Mouse (Mus musculus): ENCODE results near the gene Bbs1. TPM values are rescaled to one million over a fixed set of nuclear protein-coding genes. Genes with fewer than 3 reads are reported as not detected.
A peak's percentile ranks its signal among the peaks of the same experiment; 100 is the strongest.

The Bbs1 gene
- total and polyA plus RNA-seq, 3 experiments = 1.2 to 1.9 TPM; not detected in 1

DNA sequence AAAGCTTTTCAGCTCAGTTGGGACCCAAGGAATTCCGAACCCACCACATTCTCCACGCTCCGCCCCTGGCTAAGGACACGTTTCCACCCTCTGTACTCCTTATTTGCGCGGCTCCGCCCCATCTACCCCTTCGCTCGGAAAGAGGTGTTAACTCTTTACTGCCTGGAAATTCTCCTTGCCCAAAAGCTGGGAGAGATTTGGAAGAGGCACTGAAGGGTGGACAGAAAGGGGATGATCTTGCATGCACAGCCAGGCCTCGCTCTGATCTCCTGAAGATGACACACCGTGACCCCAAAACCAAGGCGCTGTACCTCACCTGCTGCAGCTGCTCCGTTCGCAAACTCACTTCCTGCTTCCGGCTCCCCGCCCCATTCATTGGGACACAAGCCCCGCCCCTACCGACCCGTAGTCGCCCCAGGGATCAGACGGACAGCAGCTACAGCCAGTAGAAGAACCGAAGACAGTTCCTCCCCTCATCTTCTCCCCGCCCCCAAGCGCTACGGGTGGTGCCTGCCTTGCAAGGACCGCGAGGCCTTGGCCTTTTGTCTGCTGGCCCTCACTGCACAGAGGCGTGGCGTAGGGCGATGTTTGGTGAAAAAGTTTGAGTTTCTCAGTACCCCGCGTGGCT is 21.6 kb upstream of the Bbs1 start, which contains the start of gene Dpp3 (continued):
- TF ChIP-seq HCFC1 (IDR thresholded peaks at IDR 0.05; ENCODE audit: low read depth, low read length) (peak; percentile 82), TCF12 (IDR thresholded peaks at IDR 0.05; ENCODE audit: low read depth, low read length) (peak; percentile 33; the same call in 1 of the 2 replicates), GATA1 (IDR thresholded peaks at IDR 0.05; ENCODE audit: low read depth, low read length) (no peak)

DNA sequence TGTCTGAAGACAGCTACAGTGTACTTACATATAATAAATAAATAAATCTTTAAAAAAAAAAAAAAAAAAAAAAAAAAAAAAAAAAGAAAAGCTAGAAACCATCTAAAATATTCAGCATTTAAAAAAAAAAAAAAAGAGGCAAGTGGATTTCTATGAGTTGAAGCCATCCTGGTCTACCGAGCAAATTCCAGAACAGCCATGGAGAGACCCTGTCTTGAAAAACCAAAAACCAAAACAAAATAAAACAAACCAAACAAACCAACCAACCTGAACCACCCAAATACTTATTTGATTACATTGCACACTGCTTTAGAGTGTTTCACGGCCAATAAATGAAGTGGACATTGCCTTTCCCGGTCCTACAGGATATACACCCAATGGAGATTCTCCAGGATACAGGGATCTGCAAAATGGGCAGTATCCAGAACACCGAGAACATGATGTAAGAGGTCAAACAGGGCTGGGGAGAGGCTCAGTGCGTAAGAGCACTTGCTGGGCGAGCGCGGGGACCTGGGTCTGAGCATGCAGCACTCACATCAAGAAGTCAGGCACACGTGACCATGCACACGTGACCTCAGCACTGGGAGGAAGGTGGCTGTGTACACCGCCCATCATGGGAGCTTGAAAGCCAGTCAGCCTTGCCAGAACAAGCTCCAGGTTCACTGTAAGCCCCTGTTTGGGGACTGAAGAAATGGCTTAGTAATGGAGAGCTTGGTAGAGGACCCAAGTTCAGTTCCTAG is 18.9 kb upstream of the Bbs1 start:
- Histone ChIP-seq H3K36me3 (ENCODE audit: control insufficient read depth in 1 of 2, insufficient read depth in 2 of 2, low read length in 2 of 2) (peaks cover 0 to 4% of the 10 kb centered on the region in 2 experiments; a peak in 2 of 4 replicates), H3K79me2 (ENCODE audit: control insufficient read depth, insufficient read depth, low read length, poor library complexity) (peaks cover 5% of the 10 kb centered on the region; the same call in 1 of the 2 replicates), H3K27ac (ENCODE audit: control insufficient read depth, low read depth, low read length) (no peak overlapping the region), H3K9me3 (replicated peaks; ENCODE audit: insufficient read depth, low read length) (no peaks in the 10 kb centered on the region), H3K4me3 (ENCODE audit: control insufficient read depth in 1 of 2, insufficient read depth in 1 of 2, low read depth in 2 of 2, low read length in 2 of 2) (no peak overlapping the region), H3K27me3 (ENCODE audit: control insufficient read depth in 1 of 2, insufficient read depth in 2 of 2, low read length in 2 of 2) (no peaks in the 10 kb centered on the region), H3K4me1 (ENCODE audit: control insufficient read depth in 1 of 2, insufficient read depth in 2 of 2, low read length in 2 of 2) (peaks cover 0 to 9% of the 10 kb centered on the region in 2 experiments; a peak in 2 of 4 replicates), H3K9ac (ENCODE audit: control insufficient read depth, low read depth, low read length, poor library complexity, severe bottlenecking) (no peak overlapping the region)
- DNase-seq (ENCODE audit: low read depth, low spot score) = no peak
- TF ChIP-seq MAFK (IDR thresholded peaks at IDR 0.05; ENCODE audit: borderline replicate concordance, low read depth, low read length) (no peak), ETS1 (IDR thresholded peaks at IDR 0.05; ENCODE audit: low read depth, low read length) (no peak), GATA1 (IDR thresholded peaks at IDR 0.05; ENCODE audit: low read depth, low read length) (no peak), SMC3 (IDR thresholded peaks at IDR 0.05; ENCODE audit: low read depth, low read length) (no peak), JUND (IDR thresholded peaks at IDR 0.05; ENCODE audit: low read depth, low read length) (no peak), TCF12 (IDR thresholded peaks at IDR 0.05; ENCODE audit: low read depth, low read length) (no peak), NELFE (IDR thresholded peaks at IDR 0.05; ENCODE audit: low read depth, low read length) (no peak), GABPA (IDR thresholded peaks at IDR 0.05; ENCODE audit: low read depth, low read length) (no peak), USF2 (IDR thresholded peaks at IDR 0.05; ENCODE audit: borderline replicate concordance in 1 of 2, insufficient read depth in 1 of 2, low read depth in 1 of 2, low read length in 2 of 2) (no peak), TBP (IDR thresholded peaks at IDR 0.05; ENCODE audit: low read depth, low read length) (no peak), UBTF (IDR thresholded peaks at IDR 0.05; ENCODE audit: borderline replicate concordance, insufficient read depth, low read depth, low read length) (no peak), CHD1 (IDR thresholded peaks at IDR 0.05; ENCODE audit: low read depth, low read length) (no peak), HCFC1 (IDR thresholded peaks at IDR 0.05; ENCODE audit: low read depth, low read length) (no peak), E2F4 (IDR thresholded peaks at IDR 0.05; ENCODE audit: borderline replicate concordance, low read depth, low read length) (no peak), ZNF384 (IDR thresholded peaks at IDR 0.05; ENCODE audit: low read depth, low read length) (no peak)

GRCm38 (mm10) chr19:4919652-4920051 is 13.2 kb upstream of the Bbs1 start:
- Histone ChIP-seq H3K27ac (ENCODE audit: control insufficient read depth, low read depth, low read length) (no peak overlapping the region), H3K36me3 (ENCODE audit: control insufficient read depth in 1 of 2, insufficient read depth in 2 of 2, low read length in 2 of 2) (peaks cover 0 to 2% of the 10 kb centered on the region in 2 experiments; a peak in 1 of 4 replicates), H3K79me2 (ENCODE audit: control insufficient read depth, insufficient read depth, low read length, poor library complexity) (no peaks in the 10 kb centered on the region), H3K9ac (ENCODE audit: control insufficient read depth, low read depth, low read length, poor library complexity, severe bottlenecking) (no peak overlapping the region), H3K9me3 (replicated peaks; ENCODE audit: insufficient read depth, low read length) (no peaks in the 10 kb centered on the region), H3K27me3 (ENCODE audit: control insufficient read depth in 1 of 2, insufficient read depth in 2 of 2, low read length in 2 of 2) (no peaks in the 10 kb centered on the region), H3K4me3 (ENCODE audit: control insufficient read depth in 1 of 2, insufficient read depth in 1 of 2, low read depth in 2 of 2, low read length in 2 of 2) (no peak overlapping the region), H3K4me1 (ENCODE audit: control insufficient read depth in 1 of 2, insufficient read depth in 2 of 2, low read length in 2 of 2) (no peaks in the 10 kb centered on the region)
- DNase-seq (ENCODE audit: low read depth, low spot score) = no peak
- no peak for TF ChIP-seq POLR2A (IDR thresholded peaks at IDR 0.05; ENCODE audit: control insufficient read depth in 1 of 2, insufficient read depth in 1 of 2, low read depth in 1 of 2, low read length in 2 of 2, poor library complexity in 1 of 2)
- no peak for TF ChIP-seq USF1 (IDR thresholded peaks at IDR 0.05; ENCODE audit: low read depth, low read length)
- no peak for TF ChIP-seq POLR2AphosphoS2 (IDR thresholded peaks at IDR 0.05; ENCODE audit: low read length)
- TF ChIP-seq NELFE (IDR thresholded peaks at IDR 0.05; ENCODE audit: low read depth, low read length) = no peak
- no peak for TF ChIP-seq NRF1 (IDR thresholded peaks at IDR 0.05; ENCODE audit: insufficient read depth, low read depth, low read length, poor library complexity, severe bottlenecking)
- no peak for TF ChIP-seq MYC (IDR thresholded peaks at IDR 0.05; ENCODE audit: low read depth, low read length)
- TF ChIP-seq UBTF (IDR thresholded peaks at IDR 0.05; ENCODE audit: borderline replicate concordance, insufficient read depth, low read depth, low read length) = no peak
- no peak for TF ChIP-seq SMC3 (IDR thresholded peaks at IDR 0.05; ENCODE audit: low read depth, low read length)
- no peak for TF ChIP-seq TBP (IDR thresholded peaks at IDR 0.05; ENCODE audit: low read depth, low read length)
- no peak for TF ChIP-seq JUND (IDR thresholded peaks at IDR 0.05; ENCODE audit: low read depth, low read length)
- no peak for TF ChIP-seq ZNF384 (IDR thresholded peaks at IDR 0.05; ENCODE audit: low read depth, low read length)
- TF ChIP-seq MAZ (IDR thresholded peaks at IDR 0.05; ENCODE audit: low read depth, low read length) = no peak
- TF ChIP-seq TAL1 (IDR thresholded peaks at IDR 0.05; ENCODE audit: low read length) = no peak
- TF ChIP-seq MEF2A (IDR thresholded peaks at IDR 0.05; ENCODE audit: extremely low read depth, insufficient replicate concordance, low read depth, low read length, poor library complexity, severe bottlenecking) = no peak
- TF ChIP-seq ETS1 (IDR thresholded peaks at IDR 0.05; ENCODE audit: low read depth, low read length) = no peak
- no peak for TF ChIP-seq TCF12 (IDR thresholded peaks at IDR 0.05; ENCODE audit: low read depth, low read length)
- TF ChIP-seq MYB (IDR thresholded peaks at IDR 0.05; ENCODE audit: low read depth, low read length) = no peak
